Mouse (Mus musculus) intestine, embryonic 14.5 days (tissue): ENCODE data around the gene N4bp2l1. TPM values are rescaled to one million over a fixed set of nuclear protein-coding genes. Genes with fewer than 3 reads are reported as not detected.

Source experiments
- ATAC-seq: fragments of 200-750 bp; cut with Nextera tagmentation; replicated peaks from 2 replicates; pipeline ENCODE4 v1.8.0; 2017; ENCODE audit warnings: low read depth, moderate number of reproducible peaks, moderate TSS enrichment, moderate library complexity; ENCODE audit not compliant: low FRiP score, low TSS enrichment
- DNase-seq: peaks from one replicate; pipeline ENCODE4 v3.0.0-alpha.2; 2018; ENCODE audit warnings: low spot score
- H3K27ac ChIP-seq: fragments of 300-500 bp; sonication (generic); 2 replicates; pipeline ENCODE4 v1.5.1; 2014; ENCODE audit warnings: low read depth, mild to moderate bottlenecking, control low read depth
- H3K27me3 ChIP-seq: fragments of 300-500 bp; sonication (generic); replicated peaks from 2 replicates; pipeline ENCODE4 v1.6.1; 2014; ENCODE audit warnings: low read length, control low read depth; ENCODE audit not compliant: control insufficient read depth, insufficient read depth
- H3K36me3 ChIP-seq: fragments of 300-500 bp; sonication (generic); 2 replicates; pipeline ENCODE4 v1.6.1; 2014; ENCODE audit warnings: low read length, control low read depth; ENCODE audit not compliant: control insufficient read depth, insufficient read depth
- H3K4me1 ChIP-seq: fragments of 300-500 bp; sonication (generic); replicated peaks from 2 replicates; pipeline ENCODE4 v1.6.1; 2014; ENCODE audit warnings: low read length, control low read depth, mixed read lengths; ENCODE audit not compliant: control insufficient read depth, insufficient read depth
- H3K4me2 ChIP-seq: fragments of 300-500 bp; sonication (generic); 2 replicates; pipeline ENCODE4 v1.6.1; 2014; ENCODE audit warnings: low read length
- H3K4me3 ChIP-seq: fragments of 300-500 bp; sonication (generic); 2 replicates; pipeline ENCODE4 v1.5.1; 2014; ENCODE audit warnings: low read depth, low read length, control low read depth, mixed read lengths
- H3K9ac ChIP-seq: fragments of 300-500 bp; sonication (generic); 2 replicates; pipeline ENCODE4 v1.6.1; 2014; ENCODE audit warnings: mild to moderate bottlenecking, low read length
- H3K9me3 ChIP-seq: fragments of 300-500 bp; sonication (generic); 2 replicates; pipeline ENCODE4 v1.6.1; 2016; ENCODE audit warnings: low read length, control low read depth; ENCODE audit not compliant: control insufficient read depth
- WGBS: fragments of 180-500 bp; shearing (Covaris S2); extraction: QIAGEN DNeasy Blood & Tissue Kit; methylation state at CpG from one replicate; pipeline ENCODE4 v1.1.7; 2014; 5-methylcytosine and 5-hydroxymethylcytosine counted together
- polyA plus RNA-seq: library from polyadenylated mRNA; unstranded; fragments of >200 nt; fragmentation: Nextera tagmentation; extraction: Ambion mirVana; gene quantifications from 2 replicates; pipeline ENCODE4 v1.2.1, GENCODE M21; 2014

N4bp2l1 gene
- polyA plus RNA-seq, 1 experiment from 2014 or later: 4.9 TPM

GRCm38 (mm10) chr5:150601441-150602230 is 4.6 kb upstream of the N4bp2l1 start:
- Histone ChIP-seq H3K36me3 (no peaks in the 10 kb centered on the region), H3K27me3 (no peaks in the 10 kb centered on the region), H3K9me3 (no peaks in the 10 kb centered on the region), H3K4me3 (no peak overlapping the region), H3K27ac (no peak overlapping the region), H3K4me1 (0 out of 2 replicates have a peak, but pooled peaks cover 4% of the 10 kb centered on the region), H3K4me2 (no peak overlapping the region), H3K9ac (no peak overlapping the region)
- DNase-seq (no peak), ATAC-seq (no peak)
- WGBS: 71% methylated on average over 14 of the region's 14 CpGs

- H3K36me3 ChIP-seq: no peaks in the 10 kb centered on the region
- H3K9me3 ChIP-seq: no peaks in the 10 kb centered on the region
- H3K27me3 ChIP-seq: no peaks in the 10 kb centered on the region
- 72% methylated on average over 20 of the region's 20 CpGs for WGBS
- no peak overlapping the region for H3K4me3 ChIP-seq
- no peak overlapping the region for H3K4me2 ChIP-seq
- no peak overlapping the region for H3K27ac ChIP-seq
- DNase-seq: no peak
- H3K9ac ChIP-seq: no peak overlapping the region
- no peak for ATAC-seq
- H3K4me1 ChIP-seq: 0 out of 2 replicates have a peak, but pooled peaks cover 4% of the 10 kb centered on the region
These were observed 3.8 kb upstream of the N4bp2l1 start for GRCm38 (mm10) chr5:150600554-150601440.

GRCm38 (mm10) chr5:150599301-150600294 is 2.6 kb upstream of the N4bp2l1 start:
- H3K9ac ChIP-seq: no peak overlapping the region
- no peak overlapping the region for H3K27ac ChIP-seq
- H3K4me2 ChIP-seq: no peak overlapping the region
- peaks cover 9% of the 10 kb centered on the region; the same call in 1 of the 2 replicates for H3K27me3 ChIP-seq
- no peak for DNase-seq
- H3K36me3 ChIP-seq: no peaks in the 10 kb centered on the region
- no peaks in the 10 kb centered on the region for H3K9me3 ChIP-seq
- peaks cover 4% of the 10 kb centered on the region; the same call in 1 of the 2 replicates for H3K4me1 ChIP-seq
- ATAC-seq: no peak
- WGBS: 69% methylated on average over 13 of the region's 13 CpGs
- H3K4me3 ChIP-seq: no peak overlapping the region

- no peaks in the 10 kb centered on the region for H3K36me3 ChIP-seq
- no peak for ATAC-seq
- H3K27ac ChIP-seq: no peak overlapping the region
- H3K4me2 ChIP-seq: no peak overlapping the region
- WGBS: 59% methylated on average over 21 of the region's 21 CpGs
- no peak for DNase-seq
- H3K9me3 ChIP-seq: no peaks in the 10 kb centered on the region
- H3K4me3 ChIP-seq: no peak overlapping the region
- no peak overlapping the region for H3K9ac ChIP-seq
- H3K27me3 ChIP-seq: peaks cover 9% of the 10 kb centered on the region; the same call in 1 of the 2 replicates
- peaks cover 4% of the 10 kb centered on the region; the same call in 1 of the 2 replicates for H3K4me1 ChIP-seq
These were observed 1.5 kb upstream of the N4bp2l1 start for GRCm38 (mm10) chr5:150598202-150599119.

GRCm38 (mm10) chr5:150595366-150596016 is 1.5 kb downstream of the N4bp2l1 start:
- Histone ChIP-seq H3K4me1 (peaks cover 5% of the 10 kb centered on the region; the same call in 1 of the 2 replicates), H3K4me2 (no peak overlapping the region), H3K27ac (no peak overlapping the region), H3K9me3 (no peaks in the 10 kb centered on the region), H3K9ac (no peak overlapping the region), H3K4me3 (no peak overlapping the region), H3K27me3 (peaks cover 19% of the 10 kb centered on the region; the same call in 1 of the 2 replicates), H3K36me3 (no peaks in the 10 kb centered on the region)
- 47% methylated on average over 11 of the region's 11 CpGs for WGBS
- ATAC-seq (no peak), DNase-seq (no peak)

- Histone ChIP-seq H3K9me3 (no peaks in the 10 kb centered on the region), H3K27ac (no peak overlapping the region), H3K9ac (peak overlapping the region; percentile 59), H3K4me2 (peak overlapping the region; percentile 100), H3K36me3 (no peaks in the 10 kb centered on the region), H3K27me3 (peaks cover 19% of the 10 kb centered on the region; the same call in 1 of the 2 replicates), H3K4me1 (peaks cover 5% of the 10 kb centered on the region; the same call in 1 of the 2 replicates), H3K4me3 (peak overlapping the region; percentile 73)
- DNase-seq: peak; percentile 67
- ATAC-seq: peak; percentile 61; the same call in 1 of the 2 replicates
- WGBS: 6% methylated on average over 17 of the region's 17 CpGs
These were observed 2.2 kb downstream of the N4bp2l1 start for GRCm38 (mm10) chr5:150594649-150595339.
